Mouse (Mus musculus) adrenal gland, adult (tissue): ENCODE data around the gene S100a16.

Source experiments
- DNase-seq, 2 experiments: peaks; one replicate each; pipeline ENCODE4 v3.0.0; 2022 to 2023; ENCODE audit warnings: low spot score in 1 of 2; ENCODE audit not compliant: inconsistent age in 2 of 2

The S100a16 gene

DNA sequence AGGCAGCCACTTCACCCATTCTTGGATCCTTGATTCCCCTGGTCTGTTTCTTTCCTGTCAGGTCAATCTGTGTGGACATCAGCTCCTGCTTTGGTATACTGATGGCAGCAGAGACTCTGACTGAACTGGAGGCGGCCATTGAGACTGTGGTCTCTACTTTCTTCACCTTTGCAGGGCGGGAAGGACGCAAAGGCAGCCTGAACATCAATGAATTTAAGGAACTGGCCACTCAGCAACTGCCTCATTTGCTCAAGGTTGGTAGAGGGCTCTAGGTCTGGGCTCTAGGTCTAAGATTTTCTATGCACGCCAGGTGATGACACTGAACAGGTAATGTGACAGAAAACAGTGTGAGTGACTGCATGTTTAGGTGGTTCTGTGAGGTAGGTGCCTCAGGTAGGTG lies 21.3 kb upstream of the S100a16 start:
- DNase-seq: no peak

DNA sequence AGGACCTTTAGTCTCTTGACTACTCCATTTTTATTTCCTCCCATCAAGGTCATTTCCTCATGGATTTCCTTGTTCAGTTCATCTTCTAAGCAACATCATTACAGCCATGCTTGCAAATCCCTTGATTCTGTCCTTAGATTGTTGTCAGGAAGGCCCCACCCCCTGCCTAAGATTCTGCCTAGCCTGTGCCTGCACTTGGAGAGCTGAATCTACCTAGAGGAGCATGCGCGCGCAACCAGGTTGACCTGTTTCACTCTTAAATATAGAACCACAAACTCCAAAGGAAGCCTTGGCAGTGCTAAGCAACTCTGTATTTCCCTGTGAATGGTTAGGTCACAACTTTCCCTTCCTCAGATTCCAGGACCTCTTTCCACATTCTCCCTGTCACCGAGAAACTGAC lies 19.3 kb upstream of the S100a16 start:
- DNase-seq: no peak

DNA sequence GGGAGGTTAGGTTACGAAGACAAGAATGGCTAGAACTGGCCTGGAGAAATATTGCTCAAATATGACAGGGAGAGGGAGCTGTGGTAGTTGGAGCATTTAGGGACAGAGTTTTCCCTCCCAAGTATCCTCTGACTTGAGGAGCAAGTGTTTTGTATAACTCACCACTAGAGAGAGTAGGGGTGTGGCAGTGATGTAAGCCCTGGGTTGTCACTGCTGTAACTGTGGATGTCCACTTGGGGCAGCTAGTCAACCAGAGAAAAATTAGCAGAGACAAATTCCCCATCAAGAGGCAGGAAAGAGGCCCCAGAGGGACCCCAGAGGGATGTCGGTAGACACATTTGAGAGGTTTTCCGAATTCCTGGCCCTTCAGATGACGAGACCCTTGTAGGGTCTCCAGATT lies 11.6 kb upstream of the S100a16 start:
- DNase-seq: peak; percentile 49 to 83

DNA sequence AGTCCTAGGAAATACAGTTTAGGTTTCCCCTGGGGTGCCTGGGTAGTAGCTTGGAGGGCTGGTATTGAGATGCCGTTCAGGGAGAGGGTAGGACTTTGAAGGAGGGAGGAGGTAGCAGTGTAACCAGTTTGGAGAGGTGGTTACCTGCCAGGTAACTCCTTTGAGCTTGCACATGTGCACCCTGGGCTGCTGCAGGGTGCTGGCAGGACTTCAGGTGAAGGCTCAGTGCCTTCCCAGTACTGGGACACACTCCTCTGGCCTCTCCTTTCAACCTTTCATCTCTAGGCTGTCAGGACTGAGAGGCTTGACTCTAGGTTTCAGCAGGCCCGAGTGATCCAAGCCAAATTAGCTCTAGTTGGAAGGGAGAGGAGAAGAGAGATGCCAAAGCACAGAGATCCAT lies 11.0 kb upstream of the S100a16 start:
- DNase-seq: no peak

- no peak for DNase-seq
Measured at GRCm38 (mm10) chr3:90526580-90526979, 10.5 kb upstream of the S100a16 start, which contains the start of gene S100a14. Gene S100a14 (plus strand): TSS chr3:90526856.

GRCm38 (mm10) chr3:90527291-90527873 lies 9.7 kb upstream of the S100a16 start:
- DNase-seq: no peak

DNA sequence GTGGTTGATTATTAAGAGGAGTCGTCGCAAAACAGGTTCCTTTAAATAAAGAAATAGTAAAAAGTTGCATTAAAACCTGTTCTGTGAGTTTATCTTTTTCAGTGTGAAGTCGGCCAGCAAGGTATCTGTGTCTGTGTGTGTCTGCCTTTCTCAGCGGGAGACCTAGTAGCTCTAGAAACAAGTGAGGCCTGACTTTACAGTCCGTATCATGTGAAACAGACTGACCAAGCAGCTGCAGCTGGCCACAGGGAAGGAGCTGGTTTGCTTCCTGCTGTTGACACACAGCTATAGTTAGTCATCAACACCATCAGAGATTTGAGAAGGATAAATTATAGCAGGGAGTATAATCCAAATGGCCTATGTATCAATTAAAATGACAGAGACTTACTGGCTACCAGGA lies 5.3 kb upstream of the S100a16 start:
- DNase-seq: no peak

- DNase-seq: no peak
Measured at GRCm38 (mm10) chr3:90535446-90535845, 1.6 kb upstream of the S100a16 start.

GRCm38 (mm10) chr3:90537905-90538296 lies 847 bp downstream of the S100a16 start:
- no peak for DNase-seq

DNA sequence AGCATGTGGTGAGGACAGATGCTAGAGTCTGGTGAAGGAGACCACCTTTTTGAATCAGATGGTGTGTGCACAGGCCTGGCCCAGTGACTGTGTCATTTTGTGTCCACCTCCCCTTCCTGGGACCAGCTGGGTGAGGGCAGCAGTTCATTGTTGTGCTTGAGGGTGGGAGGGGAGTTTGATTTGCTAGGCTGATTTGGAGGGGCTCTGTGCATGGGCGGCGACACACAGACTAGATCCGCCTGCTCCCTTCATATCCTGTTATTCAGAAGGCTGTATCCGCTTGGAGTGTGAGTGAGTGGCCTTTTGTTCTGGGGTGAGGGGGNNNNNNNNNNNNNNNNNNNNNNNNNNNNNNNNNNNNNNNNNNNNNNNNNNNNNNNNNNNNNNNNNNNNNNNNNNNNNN lies 3.9 kb downstream of the S100a16 start:
- peak; percentile 49 to 59 for DNase-seq

DNA sequence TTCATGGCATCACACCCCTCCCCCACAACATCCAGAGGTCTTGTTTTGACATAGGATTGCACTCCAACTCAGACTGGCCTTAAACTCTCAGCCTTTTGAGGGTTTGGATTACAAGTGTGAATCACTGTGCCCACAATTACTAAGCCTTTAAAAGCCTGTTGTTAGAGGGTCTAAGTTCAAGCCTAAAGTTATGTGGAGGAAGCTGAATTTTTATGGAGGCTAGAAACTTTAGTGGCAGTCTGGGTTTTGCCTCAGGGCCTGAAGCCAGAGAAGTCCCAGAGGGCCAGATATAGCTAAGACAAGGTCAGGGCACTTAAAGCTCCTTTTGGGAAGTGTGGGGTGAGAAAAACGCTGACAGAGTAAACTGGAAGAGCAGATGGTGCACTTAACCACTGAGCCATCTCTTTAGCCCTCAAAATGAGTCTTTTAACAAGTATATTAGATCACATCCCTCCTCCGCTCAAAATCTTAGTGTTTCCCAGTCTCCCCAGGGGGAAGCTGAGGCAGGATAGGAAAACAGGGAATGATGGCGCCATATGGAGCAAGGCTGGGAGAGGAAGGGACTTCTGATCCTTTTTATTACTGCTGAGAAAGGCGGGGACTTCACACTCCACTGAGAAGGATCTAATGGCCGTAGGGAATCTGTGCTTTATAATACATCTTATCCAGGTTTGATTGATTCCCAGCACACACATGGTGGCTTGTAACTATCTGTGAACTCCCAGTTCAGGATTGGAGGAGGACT lies 12.8 kb downstream of the S100a16 start:
- no peak for DNase-seq

- DNase-seq: no peak
Measured at GRCm38 (mm10) chr3:90550421-90550790, 13.4 kb downstream of the S100a16 start.

GRCm38 (mm10) chr3:90552231-90552630 lies 15.2 kb downstream of the S100a16 start:
- peak in 1 of 2 experiments; percentile 72 for DNase-seq

DNA sequence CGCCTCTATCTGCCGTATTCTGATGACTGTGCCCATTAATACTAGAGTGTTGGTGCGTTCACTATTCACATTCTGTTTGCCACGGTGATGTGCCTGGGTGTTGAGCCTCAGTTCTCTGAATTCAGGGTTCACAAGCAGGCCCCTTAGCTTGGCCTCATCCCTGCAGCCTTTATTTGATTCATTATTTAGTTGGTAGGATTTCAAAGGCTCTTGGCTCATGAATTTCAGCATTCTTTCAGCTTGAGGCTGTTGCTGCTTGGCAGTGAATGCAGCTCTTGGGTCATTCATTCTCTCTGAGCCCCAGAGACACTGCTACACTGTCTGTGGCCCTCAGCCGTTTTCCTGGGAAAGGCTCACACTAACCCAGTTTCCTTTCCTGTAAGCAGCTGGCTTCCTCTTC lies 18.9 kb downstream of the S100a16 start:
- peak in 1 of 2 experiments; percentile 53 for DNase-seq

DNA sequence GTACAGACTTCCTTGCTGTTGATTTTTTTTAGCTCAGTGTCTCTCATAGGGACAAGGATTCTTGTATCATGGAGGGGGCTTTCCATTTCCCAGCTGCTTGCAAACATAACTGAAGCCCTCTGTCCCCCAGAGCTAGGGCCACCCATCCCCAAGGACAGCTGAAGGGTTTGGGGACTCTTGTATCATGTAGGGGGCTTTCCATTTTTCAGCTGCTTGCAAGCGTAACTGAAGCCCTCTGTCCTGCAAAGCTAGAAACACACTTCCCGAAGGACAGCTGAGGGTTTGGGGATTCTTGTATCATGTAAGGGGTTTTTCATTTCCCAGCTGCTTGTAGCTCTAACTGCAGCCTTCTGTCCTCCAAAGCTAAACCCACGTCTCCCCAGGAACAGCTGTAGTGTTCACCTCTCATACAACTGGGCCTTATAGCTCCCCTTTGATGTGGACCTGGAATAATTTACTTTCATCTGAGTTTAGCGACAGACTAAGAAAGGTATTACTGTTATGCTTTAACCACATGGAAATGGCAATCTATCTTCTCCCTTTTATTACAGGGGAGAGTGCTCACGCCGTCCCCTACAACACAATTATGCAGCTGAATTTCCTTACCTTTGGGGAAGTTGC lies 23.1 kb downstream of the S100a16 start, which contains the start of gene S100a3:
Gene S100a3, plus strand, starts transcription at position 571 of the 621 bp plus-strand sequence.
- no peak for DNase-seq

- DNase-seq: peak in 1 of 2 experiments; percentile 58
Measured at GRCm38 (mm10) chr3:90574691-90575090, 37.6 kb downstream of the S100a16 start.

- DNase-seq: peak in 1 of 2 experiments; percentile 45
Measured at GRCm38 (mm10) chr3:90575320-90575719, 38.3 kb downstream of the S100a16 start.

- no peak for DNase-seq
Measured at GRCm38 (mm10) chr3:90576351-90577001, 39.4 kb downstream of the S100a16 start.

DNA sequence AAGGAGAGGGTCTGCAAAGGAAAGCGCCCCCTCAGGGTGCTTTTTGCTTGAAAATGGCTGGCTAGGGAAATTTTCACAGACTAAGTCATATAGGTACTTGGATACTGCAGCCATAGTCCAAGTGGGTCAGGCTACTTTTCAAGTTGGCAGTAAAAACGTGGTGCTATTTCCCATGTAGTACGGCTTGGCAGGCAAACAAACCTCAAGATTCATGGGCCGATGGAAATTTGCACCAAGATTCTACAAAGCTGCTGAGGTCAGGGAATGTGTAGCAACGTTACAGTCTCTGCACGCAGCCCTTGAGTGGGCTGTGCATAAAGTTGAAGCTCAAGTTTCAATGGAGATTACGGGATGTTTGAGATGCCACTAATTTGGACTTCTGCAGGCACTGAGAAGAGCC lies 42.4 kb downstream of the S100a16 start:
- no peak for DNase-seq

DNA sequence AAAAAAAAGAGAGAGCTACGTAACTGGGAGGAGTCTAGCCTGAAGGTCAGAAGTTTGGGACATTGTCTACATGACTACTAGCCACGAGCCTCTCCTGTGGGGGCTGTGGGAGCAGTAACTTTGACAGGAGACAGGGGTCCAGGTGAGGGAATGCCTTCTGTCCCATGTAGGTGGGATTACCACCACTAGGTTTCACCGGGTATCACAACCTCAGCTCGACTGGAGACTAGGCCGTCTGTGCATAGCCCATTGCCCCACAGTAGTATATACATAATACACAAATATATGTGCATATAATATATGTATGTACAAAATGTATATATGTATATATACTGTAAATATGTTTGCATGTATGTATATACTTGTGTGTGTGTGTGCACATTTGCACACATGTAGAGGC lies 44.1 kb downstream of the S100a16 start:
- no peak for DNase-seq

DNA sequence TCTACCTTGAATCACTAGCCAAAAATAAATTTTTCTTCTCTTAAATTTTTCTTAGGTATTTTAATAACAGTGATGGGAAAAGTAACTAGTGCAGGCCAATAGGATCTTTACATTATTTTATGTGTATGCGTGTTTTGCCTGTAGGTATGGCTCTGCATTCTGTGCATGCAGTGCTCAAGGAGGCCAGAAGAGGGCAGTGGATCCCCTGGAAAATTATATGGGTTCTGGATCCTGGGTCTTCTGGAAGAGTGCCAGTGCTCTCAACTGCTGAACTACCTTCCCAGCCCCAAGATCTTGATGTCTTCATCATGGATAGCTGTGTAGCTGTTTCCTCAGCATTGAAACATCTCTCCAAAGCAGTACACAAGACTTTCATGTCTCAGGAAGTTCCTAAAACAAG lies 45.1 kb downstream of the S100a16 start:
- peak in 1 of 2 experiments; percentile 34 for DNase-seq

DNA sequence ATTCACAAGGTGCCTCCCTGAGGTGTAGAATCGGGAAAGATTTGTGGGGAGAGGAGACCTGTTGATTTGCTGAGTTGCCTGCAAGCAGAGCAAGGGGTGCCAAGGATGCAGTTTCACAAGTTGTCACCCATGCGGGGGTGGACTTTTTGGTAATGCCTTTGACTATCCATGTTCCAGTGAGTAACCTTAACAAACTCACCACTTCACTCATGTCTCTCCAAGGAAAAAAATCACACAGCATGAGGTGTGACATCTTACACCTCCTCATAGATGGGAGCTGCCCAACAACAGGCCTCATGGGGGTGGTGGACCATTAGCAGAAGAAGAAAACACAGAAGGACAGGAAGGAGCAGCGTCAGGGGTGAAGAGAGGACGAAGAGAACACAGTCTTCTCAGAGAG lies 45.5 kb downstream of the S100a16 start:
- no peak for DNase-seq
